Mouse (Mus musculus) NIH3T3 (cell line): ENCODE data around the gene Arf6.
A peak's percentile ranks its signal among the peaks of the same experiment; 100 is the strongest.
"Not testable (repeated sequence)": the region's sequence is repeated elsewhere in the genome, so short reads cannot be mapped to it uniquely, and the experiment has no call there.

Experiments used
- DNase-seq: peaks from one replicate; pipeline ENCODE4 v3.0.0-alpha.2; 2012; ENCODE audit warnings: low read depth

Gene Arf6

DNA sequence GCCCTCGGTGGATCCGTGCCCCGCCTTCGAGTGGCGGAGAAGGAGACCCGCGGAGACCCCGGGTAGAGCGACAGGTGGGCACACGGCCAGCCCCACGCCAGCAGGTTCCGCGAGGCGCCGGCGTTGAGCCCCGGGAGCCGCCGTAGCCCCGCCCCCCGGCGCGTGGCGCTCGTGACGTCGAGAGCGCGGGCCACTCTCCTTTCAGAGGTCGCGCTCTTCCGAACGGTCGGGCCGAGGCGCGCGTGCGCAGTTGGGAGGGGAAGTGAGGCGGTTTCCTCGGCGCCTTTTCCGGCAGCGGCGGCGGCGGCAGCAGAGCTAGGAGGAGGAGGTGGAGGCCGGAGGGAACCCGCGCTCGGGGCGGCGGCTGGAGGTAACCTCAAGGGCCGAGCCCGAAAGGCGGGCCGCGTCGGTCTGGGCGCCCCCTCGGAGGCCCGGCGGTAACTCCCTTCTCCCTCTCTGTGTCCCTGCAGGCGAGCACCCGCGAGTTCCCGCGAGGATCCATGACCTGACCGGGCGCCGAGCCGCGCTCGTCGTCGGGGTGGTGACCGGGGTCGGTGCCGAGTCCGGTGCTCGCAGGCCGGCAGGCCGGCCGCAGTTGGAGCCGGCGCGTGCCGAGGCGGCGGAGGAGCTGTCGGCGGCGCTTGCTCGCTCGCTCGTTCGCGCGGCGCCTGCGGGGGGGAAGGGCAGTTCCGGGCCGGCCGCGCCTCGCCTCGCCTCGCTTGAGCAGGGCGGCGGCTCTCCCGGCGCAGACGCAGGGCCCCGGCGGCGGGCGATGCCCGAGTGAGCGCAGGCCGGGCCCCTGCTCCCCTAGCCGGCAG, at the start of gene Arf6, which contains the start of gene Gm9887:
Gene Arf6, plus strand, starts transcription at position 297 of the 818 bp plus-strand sequence.
Gene Gm9887, minus strand, starts transcription at position 605 of the 818 bp plus-strand sequence.
- DNase-seq, result peak; percentile 99

DNA sequence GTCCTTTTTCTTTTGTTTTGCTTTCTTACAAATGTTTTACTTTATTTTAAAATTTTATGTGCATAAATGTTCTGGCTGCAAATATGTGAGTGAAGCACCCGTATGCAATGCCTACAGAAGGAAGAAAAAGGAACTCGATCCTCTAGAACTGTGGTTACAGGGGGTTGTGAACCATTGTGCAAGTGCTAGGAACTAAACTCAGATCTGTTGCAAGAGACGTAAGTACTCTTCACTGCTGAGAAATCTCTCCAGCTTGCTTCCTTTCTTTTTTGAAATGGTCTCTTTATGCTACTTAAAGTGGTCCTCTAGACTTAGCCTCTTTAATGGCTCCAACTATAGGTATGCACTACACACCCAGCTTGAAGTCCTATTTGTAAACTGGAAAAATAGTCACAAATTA, 40.8 kb upstream of the Arf6 start:
- peak; percentile 20 for DNase-seq

DNA sequence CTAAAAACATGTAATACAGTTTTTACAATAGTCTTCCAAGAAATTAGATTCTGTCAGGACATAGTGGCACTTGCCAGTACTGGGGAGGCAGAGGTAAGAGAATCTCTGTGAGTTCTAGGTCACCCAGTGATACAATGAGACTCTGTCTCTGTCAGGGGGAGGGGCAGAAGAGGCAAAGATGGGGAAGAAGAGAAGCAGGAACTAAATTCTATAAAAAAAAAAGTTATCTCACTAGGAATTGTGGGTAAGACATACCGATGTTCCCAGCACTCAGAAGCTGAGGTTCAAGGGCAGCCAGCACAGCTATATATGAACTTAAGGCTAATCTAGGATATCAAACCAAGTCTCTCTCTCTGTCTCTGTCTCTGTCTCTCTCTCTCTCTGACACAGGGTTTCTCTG, 39.8 kb upstream of the Arf6 start:
- DNase-seq, result no peak

DNA sequence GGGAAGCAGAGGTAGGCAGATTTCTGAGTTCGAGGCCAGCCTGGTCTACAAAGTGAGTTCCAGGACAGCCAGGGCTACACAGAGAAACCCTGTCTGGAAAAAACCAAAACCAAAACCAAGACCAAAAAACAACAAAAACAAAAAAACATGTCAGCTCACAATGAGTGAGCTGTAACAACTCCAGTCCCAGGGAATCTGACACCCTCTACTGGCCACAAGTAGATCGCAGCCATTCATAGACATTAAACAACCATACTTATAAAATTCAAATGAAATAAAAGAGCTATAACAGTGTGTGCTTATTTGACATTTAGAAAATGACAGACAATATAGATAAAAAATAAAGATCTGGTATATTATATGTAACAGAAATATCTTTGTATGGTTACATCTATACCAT, 38.4 kb upstream of the Arf6 start:
- DNase-seq, result peak; percentile 71

DNA sequence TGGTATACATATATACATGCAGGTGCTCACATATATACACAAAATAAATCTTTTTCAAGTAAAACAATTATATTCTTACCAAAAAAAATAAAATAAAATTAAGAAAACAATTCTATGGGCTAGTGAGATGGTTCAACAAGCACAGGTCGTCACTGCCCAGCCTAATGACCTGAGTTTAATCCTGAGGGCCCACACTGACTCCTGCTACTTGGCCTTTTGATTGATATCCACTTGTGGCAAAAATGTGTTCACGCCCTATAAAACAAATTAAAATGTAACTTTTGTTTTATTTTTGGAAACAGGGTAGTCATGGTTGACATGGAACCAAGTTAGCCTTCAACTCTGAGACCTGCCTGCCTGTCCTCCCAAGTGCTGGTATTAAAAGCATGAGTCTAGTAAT, 22.0 kb upstream of the Arf6 start:
- DNase-seq, result no peak

DNA sequence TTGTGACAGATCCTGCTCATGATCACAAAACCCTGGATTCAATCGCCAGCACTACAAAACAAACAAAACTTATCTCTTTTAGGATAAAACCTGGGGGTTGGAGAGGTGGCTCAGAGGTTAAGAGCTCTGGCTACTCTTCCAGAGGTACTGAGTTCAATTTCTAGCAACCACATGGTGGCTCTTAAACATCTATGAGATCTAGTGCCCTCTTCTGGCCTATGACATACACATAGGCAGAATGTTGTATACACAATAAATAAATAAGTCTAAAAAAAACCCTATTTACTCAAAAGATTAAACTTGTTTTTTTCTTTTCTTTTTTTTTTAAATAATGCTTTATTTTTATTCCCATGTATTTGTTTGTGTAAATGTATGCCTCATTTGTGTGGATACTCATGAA, 20.3 kb upstream of the Arf6 start:
- DNase-seq, result peak; percentile 35

DNA sequence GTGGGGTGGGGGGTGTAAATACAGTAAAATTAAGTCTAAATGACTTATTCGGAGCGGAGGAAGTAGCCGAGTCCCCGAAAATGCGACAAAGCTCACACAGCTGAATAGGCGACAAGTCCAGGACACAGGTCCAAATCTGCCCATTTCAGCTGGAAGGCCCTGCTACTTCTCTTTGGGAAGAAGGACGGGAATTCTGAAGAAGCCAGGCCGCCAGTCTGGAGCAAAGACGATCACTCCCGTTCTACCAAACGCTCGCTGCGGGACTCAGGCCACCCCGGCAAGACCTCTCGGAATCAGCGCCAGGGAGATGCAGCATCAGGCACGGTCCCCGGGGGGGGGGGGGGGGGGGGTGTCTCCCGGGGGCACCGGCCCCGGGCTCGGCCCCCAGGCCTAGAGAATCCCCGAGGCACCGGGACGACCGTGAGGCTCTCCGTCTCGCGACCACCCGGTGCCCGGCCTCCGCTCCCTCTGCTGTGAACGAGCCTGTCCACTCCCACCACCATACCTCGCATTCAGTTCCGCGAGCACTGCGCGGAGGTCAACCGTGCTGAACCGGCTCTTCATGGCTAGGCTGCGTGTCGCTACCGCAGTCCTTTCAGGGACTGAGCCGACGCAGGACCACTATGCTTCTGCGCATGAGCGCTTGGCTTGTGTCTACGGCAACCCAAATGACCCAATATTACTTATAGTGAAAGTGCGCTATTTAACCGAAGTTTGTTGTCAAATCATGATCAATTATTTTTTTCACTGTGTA, 15.2 kb upstream of the Arf6 start, which contains the start of gene Nemf:
Gene Nemf, minus strand, starts transcription at position 620 of the 754 bp plus-strand sequence.
- DNase-seq, result peak; percentile 92

DNA sequence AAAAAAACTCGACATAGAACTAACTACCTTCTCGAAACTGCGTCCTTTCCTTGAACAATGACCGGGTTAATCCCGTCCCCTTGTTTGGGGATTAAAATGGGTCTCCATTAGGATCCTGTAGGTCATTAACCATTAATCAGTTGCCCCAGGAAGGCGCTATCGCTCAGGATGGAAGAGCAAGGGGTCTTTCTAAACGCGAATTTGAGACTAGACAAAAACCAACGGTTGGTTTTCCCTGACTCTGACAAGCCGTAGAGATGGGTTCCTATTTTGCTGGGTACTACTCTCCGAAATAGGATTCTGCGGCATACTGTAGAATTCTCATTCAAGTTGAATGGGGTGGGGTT, 14.7 kb upstream of the Arf6 start:
- DNase-seq, result no peak

DNA sequence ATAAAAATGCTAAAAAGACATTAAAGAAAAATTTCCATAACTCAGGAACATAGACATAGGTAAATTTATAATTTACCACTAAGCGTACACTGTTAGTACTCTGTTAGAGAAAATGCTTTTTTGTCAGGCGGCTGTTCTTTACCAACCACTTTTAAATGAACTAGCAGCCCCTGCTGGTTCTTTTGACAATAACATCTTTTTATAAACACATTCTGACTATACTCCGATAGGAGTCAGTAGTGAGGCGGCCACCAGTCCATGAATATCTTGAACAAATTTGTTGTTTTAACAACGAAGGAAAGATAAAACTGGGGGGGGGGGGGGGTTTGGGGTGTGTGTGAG, 11.3 kb upstream of the Arf6 start:
- peak; percentile 89 for DNase-seq

DNA sequence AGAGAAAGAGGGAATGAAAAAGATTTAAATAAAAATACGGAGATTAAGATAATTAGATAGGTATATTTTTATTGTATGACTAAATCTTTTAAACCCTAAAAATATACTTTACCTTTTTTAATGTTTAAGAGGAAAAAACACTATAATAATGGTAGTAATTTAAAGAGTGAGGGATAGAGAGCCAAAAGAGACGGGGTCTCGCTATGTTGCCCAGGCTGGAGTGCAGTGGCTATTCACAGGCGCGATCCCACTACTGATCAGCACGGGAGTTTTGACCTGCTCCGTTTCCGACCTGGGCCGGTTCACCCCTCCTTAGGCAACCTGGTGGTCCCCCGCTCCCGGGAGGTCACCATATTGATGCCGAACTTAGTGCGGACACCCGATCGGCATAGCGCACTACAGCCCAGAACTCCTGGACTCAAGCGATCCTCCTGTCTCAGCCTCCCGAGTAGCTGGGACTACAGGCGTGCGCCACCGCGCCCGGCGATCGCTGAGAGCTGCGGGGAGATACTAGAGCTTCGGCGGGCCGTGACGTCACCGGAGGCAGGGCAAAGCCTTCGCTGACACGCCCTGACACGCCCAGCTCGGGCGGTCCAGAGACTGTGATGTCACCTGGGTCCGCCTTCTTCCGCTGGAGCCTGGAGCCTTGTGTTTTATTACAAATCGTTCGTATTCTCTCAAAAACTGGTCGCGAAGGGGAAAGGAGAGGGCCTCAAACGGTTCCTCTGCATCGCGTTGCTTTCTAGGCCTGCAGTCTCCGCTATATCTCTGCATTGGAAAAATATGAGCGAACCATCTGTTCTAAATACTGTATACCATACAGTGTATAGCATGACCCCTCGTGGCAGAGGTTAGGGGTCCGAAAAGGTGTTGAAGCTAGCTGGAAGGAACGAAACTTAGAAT, 10.7 kb upstream of the Arf6 start:
- DNase-seq, result peak; percentile 99

DNA sequence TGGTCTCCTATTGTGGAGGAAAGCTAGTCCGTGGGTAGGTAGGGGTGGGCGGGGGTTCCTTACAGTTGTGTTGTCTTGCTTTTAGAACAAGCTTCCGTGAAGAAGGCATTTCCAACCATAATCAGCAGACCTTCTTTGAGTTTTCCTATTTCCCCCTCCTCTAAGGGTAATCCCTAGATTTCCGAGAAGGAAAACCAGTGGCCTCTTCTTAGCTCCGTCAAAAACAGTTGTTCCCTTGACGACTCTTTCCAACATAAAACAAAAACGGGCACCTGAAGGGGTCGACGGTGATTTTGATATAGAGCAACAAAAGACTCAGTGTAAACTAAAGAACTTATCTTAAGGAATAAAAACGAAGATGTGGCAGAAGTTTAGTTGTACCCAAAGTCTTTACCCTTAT, 10.0 kb upstream of the Arf6 start:
- no peak for DNase-seq

DNA sequence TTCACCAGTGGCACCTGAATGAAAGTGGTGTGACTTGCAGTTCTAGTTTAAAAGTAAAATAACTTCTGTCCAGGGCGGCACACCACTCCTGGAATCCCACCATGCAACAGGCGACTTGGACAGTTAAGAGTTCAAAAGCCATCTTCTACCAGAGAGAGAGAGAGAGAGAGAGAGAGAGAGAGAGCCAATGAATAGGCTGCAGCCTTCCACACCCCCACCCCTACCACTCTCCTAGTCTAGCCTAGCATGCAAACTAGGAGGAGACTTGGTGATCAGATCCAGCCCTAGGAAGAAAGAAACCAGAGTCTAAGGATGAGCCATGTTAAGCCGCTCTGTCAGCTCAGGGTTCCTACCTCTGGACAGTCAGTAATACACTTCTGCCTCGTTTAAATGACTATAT, 9.6 kb upstream of the Arf6 start:
- DNase-seq, result peak; percentile 71

DNA sequence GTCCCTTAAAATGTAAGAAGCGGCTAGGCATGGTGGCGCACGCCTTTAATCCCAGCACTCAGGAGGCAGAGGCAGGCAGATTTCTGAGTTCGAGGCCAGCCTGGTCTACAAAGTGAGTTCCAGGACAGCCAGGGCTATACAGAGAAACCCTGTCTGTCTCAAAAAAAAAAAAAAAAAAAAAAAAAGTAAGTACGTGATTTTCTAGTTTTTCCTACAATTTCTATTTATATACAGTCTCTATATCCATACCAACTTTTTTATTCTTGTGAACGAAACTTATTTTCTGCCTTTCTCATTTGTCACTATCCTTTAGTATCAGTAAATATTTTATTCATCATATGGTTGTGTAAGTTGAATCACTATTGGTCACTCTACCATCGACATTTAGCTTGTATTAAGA, 8.8 kb upstream of the Arf6 start:
- DNase-seq, result not testable (repeated sequence)

DNA sequence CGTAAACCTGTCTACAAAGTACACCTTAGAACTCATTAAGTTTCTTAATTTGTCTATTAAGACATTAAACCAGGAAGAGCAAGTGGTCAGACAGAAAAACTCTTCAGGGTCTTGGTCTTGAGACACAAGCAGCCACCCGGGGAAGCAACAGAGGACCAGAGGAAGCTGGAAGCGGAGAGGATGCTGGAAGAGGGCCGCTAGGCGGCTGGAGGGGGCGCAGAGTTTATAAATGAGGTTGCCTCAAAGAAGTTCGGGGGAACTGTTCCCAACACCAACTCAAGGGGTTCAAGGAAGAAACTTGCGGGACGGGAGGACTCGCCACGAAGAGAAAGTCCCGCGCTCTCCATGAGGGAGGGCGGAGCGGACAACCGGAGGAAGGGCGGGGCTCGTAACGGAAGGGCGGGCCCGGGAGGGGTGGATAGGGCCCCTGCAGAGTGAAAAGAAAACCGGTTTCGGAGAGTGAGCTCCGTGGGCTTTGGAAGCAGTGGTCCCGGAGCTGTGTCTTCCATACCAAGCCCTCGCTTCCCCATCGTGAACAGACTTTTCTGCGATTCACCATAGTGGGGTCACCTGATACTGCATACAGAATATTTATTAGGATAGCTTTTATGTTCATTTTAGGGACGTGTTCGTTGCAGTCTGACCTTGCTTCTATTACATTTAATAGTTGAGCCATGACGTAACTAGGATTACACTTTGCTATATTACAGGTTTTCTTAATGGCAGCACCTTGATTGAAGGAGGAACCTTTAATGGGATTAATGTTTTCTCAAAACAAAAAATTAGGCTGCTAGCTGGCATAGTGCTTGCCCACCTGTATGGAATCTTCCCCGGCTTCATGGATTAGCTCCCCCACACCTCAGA, 7.8 kb upstream of the Arf6 start:
- DNase-seq, result peak; percentile 87

DNA sequence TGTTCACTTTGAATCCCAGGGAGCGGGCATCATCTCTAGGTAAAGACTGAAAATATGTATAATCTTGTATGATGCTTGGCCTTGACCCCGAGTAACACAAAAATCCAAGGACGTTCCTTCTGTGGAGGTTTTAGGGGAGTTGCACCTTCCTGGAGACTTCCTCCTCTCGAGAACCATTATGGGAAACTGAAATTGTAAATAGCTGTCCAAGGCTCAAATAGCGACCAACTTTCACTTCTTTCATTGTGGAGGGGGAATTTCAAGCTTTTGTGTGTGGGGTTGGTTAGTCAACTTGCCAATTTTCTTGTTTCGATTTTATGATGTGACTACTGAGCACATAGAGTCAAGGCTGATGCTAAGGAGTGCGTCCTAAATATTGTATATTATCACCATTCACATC, 6.2 kb upstream of the Arf6 start:
- no peak for DNase-seq

DNA sequence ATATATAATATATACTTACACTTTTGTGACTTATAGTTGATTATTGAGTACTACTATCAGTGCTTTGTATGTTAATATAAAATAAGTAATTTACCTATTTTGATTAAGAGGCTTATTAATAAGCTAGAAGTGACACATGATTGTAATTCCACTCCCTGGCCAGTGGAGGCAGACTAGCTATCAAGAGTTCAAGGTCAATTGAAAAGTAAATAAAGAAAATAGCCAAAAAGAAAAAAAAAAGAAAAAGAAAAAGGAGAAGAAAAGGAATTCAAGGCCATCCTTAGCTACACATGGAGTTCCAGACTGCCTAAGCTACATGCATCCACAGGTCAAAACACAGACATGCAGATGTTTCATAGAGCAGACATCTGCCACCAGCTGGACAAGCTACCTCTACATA, 5.5 kb upstream of the Arf6 start:
- peak; percentile 34 for DNase-seq

DNA sequence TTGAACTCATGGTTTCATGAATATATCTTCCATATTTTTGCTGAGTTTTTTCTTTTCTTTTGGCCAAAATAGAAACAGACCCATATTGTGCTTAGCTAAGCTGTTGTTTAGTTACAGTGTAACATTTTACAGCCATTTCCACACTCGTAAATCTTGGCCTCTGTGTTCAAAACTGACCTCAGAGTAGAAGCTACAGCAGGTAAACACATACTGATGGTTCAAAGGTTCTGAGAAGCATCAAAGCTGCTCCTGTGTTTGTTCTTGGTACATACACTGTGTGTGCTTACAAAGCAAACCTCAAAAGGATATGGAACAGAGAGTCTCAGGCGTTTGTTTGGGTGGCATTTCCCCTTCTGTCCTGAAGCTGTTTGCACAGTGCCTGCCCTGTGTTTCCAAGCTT, 4.4 kb upstream of the Arf6 start:
- DNase-seq, result no peak

DNA sequence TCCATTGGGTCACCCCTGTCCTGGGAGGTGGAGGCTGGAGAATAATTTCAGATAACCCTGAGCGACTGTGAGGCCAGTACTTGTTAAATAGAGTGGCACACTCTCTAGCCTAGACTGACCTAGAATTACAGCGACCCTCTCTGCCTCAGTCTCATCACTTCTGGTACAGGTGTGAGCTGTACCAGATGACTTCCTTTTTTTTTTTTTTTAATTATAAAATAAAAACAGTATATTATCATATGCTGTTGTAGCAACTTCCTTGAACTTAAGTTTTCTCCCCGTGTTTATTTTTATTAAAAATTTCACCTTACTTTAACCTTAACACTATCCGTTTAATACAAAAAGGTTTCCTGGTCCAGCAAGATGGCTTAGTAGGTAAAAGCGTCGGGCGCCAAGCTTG, 1.0 kb upstream of the Arf6 start:
- no peak for DNase-seq

DNA sequence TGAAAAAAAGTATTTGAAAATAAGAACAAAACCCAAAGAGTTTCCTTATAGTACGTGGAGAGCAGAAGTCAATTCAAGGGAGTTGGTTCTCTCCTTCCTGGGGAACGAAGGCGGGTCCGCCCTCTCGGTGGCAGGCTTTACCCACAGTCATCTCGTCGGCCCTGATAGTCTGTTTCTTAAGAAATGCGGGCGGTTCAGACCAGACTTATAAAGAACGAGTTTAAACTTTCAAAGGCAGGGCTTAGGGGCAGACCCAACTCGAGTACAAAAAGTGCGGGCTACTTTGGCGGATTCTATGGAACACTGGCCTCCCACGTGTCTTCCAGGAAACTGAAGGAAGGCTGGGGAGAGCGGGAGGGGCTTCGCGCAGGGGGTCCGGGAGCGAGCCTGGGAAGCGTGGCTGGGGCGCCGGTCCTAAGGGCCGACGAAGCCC, 513 bp upstream of the Arf6 start:
- DNase-seq, result peak; percentile 89

DNA sequence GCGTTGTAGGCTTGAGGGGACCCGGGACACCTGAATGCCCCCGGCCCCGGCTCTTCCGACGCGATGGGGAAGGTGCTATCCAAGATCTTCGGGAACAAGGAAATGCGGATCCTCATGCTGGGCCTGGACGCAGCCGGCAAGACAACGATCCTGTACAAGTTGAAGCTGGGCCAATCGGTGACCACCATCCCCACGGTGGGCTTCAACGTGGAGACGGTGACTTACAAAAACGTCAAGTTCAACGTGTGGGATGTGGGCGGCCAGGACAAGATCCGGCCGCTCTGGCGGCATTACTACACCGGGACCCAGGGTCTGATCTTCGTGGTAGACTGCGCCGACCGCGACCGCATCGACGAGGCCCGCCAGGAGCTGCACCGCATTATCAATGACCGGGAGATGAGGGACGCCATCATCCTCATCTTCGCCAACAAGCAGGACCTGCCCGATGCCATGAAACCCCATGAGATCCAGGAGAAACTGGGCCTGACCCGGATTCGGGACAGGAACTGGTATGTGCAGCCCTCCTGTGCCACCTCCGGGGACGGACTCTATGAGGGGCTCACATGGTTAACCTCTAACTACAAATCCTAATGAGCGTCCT, 881 bp downstream of the Arf6 start:
- DNase-seq, result peak; percentile 52
